Mouse (Mus musculus) activated CD4-positive, CD25-positive, alpha-beta regulatory T cell, adult 4 months (primary cell): Measurements from ENCODE around the gene Neu2. TPM values are rescaled to one million over a fixed set of nuclear protein-coding genes. Genes with fewer than 3 reads are reported as not detected.
A peak's percentile ranks its signal among the peaks of the same experiment; 100 is the strongest.

Experiments used
- ATAC-seq: one replicate; pipeline ENCODE4 v1.8.0; 2017
- polyA plus RNA-seq, 2 experiments: library from polyadenylated mRNA; unstranded; fragments of 100-300 nt; shearing (Covaris generic); gene quantifications; one replicate each; pipeline ENCODE4 v1.2.1; 2017

The Neu2 gene
- polyA plus RNA-seq, 2 experiments from 2014 or later, result not detected

- ATAC-seq, result peak; percentile 60
Measured at GRCm38 (mm10) chr1:87620211-87620668, 110.6 kb downstream of the Neu2 start, which contains the start of gene Inpp5d. Gene Inpp5d (plus strand): TSS chr1:87620312.

GRCm38 (mm10) chr1:87620693-87621092 lies 111.0 kb downstream of the Neu2 start:
- ATAC-seq, result no peak

- ATAC-seq, result peak; percentile 43
Measured at GRCm38 (mm10) chr1:87621146-87621857, 111.6 kb downstream of the Neu2 start.

- ATAC-seq, result peak; percentile 5
Measured at GRCm38 (mm10) chr1:87621858-87622279, 112.2 kb downstream of the Neu2 start.

- no peak for ATAC-seq
Measured at GRCm38 (mm10) chr1:87623977-87624666, 114.4 kb downstream of the Neu2 start.

GRCm38 (mm10) chr1:87624826-87625225 lies 115.1 kb downstream of the Neu2 start:
- no peak for ATAC-seq

- ATAC-seq, result no peak
Measured at GRCm38 (mm10) chr1:87625254-87626025, 115.8 kb downstream of the Neu2 start.

- peak; percentile 88 for ATAC-seq
Measured at GRCm38 (mm10) chr1:87626344-87626743, 116.7 kb downstream of the Neu2 start.

- no peak for ATAC-seq
Measured at GRCm38 (mm10) chr1:87628085-87628484, 118.4 kb downstream of the Neu2 start.

GRCm38 (mm10) chr1:87631584-87631983 lies 121.9 kb downstream of the Neu2 start:
- ATAC-seq, result no peak

- no peak for ATAC-seq
Measured at GRCm38 (mm10) chr1:87632163-87632562, 122.5 kb downstream of the Neu2 start.

- ATAC-seq, result peak; percentile 4
Measured at GRCm38 (mm10) chr1:87636716-87637117, 127.0 kb downstream of the Neu2 start.

- ATAC-seq, result peak; percentile 68
Measured at GRCm38 (mm10) chr1:87637121-87637877, 127.6 kb downstream of the Neu2 start.

- no peak for ATAC-seq
Measured at GRCm38 (mm10) chr1:87637878-87638600, 128.3 kb downstream of the Neu2 start.

GRCm38 (mm10) chr1:87639724-87640123 lies 130.0 kb downstream of the Neu2 start:
- ATAC-seq, result no peak

GRCm38 (mm10) chr1:87640165-87640661 lies 130.5 kb downstream of the Neu2 start:
- peak; percentile 26 for ATAC-seq

GRCm38 (mm10) chr1:87643016-87643415 lies 133.3 kb downstream of the Neu2 start:
- no peak for ATAC-seq

GRCm38 (mm10) chr1:87645041-87645440 lies 135.4 kb downstream of the Neu2 start:
- ATAC-seq, result no peak

GRCm38 (mm10) chr1:87645748-87646147 lies 136.1 kb downstream of the Neu2 start:
- no peak for ATAC-seq
